Mouse (Mus musculus): Measurements from ENCODE around the gene N4bp1. TPM values are rescaled to one million over a fixed set of nuclear protein-coding genes. Genes with fewer than 3 reads are reported as not detected.

N4bp1 gene
- polyA plus RNA-seq, 1 experiment = 6.5 TPM

- no peak for TF ChIP-seq GATA1 (IDR thresholded peaks at IDR 0.05; ENCODE audit: low read length)
Observed at GRCm38 (mm10) chr8:86848876-86849275, 36.2 kb downstream of the N4bp1 start.

- TF ChIP-seq GATA1 (IDR thresholded peaks at IDR 0.05; ENCODE audit: low read length) = no peak
Observed at GRCm38 (mm10) chr8:86848401-86848800, 36.7 kb downstream of the N4bp1 start.

- TF ChIP-seq GATA1 (IDR thresholded peaks at IDR 0.05; ENCODE audit: low read length) = no peak
Observed at GRCm38 (mm10) chr8:86847091-86847490, 38.0 kb downstream of the N4bp1 start.

- TF ChIP-seq GATA1 (IDR thresholded peaks at IDR 0.05; ENCODE audit: low read length) = no peak
Observed at GRCm38 (mm10) chr8:86845875-86846274, 39.2 kb downstream of the N4bp1 start.

- no peak for TF ChIP-seq GATA1 (IDR thresholded peaks at IDR 0.05; ENCODE audit: low read length)
Observed at GRCm38 (mm10) chr8:86844856-86845255, 40.2 kb downstream of the N4bp1 start.

GRCm38 (mm10) chr8:86843896-86844295, 41.2 kb downstream of the N4bp1 start:
- no peak for TF ChIP-seq GATA1 (IDR thresholded peaks at IDR 0.05; ENCODE audit: low read length)

- no peak for TF ChIP-seq GATA1 (IDR thresholded peaks at IDR 0.05; ENCODE audit: low read length)
Observed at GRCm38 (mm10) chr8:86841556-86842309, 43.3 kb downstream of the N4bp1 start.

GRCm38 (mm10) chr8:86840120-86840693, 44.9 kb downstream of the N4bp1 start:
- TF ChIP-seq GATA1 (IDR thresholded peaks at IDR 0.05; ENCODE audit: low read length) = no peak

- TF ChIP-seq GATA1 (IDR thresholded peaks at IDR 0.05; ENCODE audit: low read length) = no peak
Observed at GRCm38 (mm10) chr8:86838707-86839438, 46.2 kb downstream of the N4bp1 start.

- no peak for TF ChIP-seq GATA1 (IDR thresholded peaks at IDR 0.05; ENCODE audit: low read length)
Observed at GRCm38 (mm10) chr8:86837234-86837633, 47.8 kb downstream of the N4bp1 start.

- no peak for TF ChIP-seq GATA1 (IDR thresholded peaks at IDR 0.05; ENCODE audit: low read length)
Observed at GRCm38 (mm10) chr8:86835881-86836280, 49.2 kb downstream of the N4bp1 start.

GRCm38 (mm10) chr8:86834496-86835260, 50.4 kb downstream of the N4bp1 start:
- no peak for TF ChIP-seq GATA1 (IDR thresholded peaks at IDR 0.05; ENCODE audit: low read length)

GRCm38 (mm10) chr8:86833937-86834336, 51.1 kb downstream of the N4bp1 start:
- TF ChIP-seq GATA1 (IDR thresholded peaks at IDR 0.05; ENCODE audit: low read length) = no peak

- TF ChIP-seq GATA1 (IDR thresholded peaks at IDR 0.05; ENCODE audit: low read length) = no peak
Observed at GRCm38 (mm10) chr8:86828925-86829324, 56.1 kb downstream of the N4bp1 start.

GRCm38 (mm10) chr8:86827199-86827598, 57.9 kb downstream of the N4bp1 start:
- no peak for TF ChIP-seq GATA1 (IDR thresholded peaks at IDR 0.05; ENCODE audit: low read length)

- TF ChIP-seq GATA1 (IDR thresholded peaks at IDR 0.05; ENCODE audit: low read length) = no peak
Observed at GRCm38 (mm10) chr8:86826538-86826937, 58.5 kb downstream of the N4bp1 start.
